Mouse (Mus musculus): Measurements from ENCODE around the gene Rabggta.

The Rabggta gene

DNA sequence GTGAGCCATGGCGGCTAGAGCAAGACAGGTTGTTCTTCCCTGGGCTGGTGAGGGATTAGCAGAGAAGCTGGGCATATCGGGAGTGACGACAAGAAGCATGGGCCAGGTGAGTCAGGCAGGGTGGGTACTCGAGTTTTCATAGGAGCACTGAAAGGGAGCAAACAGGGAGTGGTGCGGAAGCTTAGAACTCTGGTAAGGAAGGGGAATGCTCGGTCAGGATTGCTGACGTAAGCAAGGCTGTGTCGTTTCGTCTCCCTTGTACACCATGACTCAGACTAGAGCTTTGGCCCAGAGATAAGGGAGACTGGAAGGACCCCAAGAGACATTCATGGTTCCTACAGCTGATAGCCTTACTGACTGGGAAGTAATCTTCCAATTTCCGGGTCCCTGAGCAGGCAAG, 11.8 kb upstream of the Rabggta start:
- no peak for DNase-seq (ENCODE audit: extremely low read depth, low read depth)

DNA sequence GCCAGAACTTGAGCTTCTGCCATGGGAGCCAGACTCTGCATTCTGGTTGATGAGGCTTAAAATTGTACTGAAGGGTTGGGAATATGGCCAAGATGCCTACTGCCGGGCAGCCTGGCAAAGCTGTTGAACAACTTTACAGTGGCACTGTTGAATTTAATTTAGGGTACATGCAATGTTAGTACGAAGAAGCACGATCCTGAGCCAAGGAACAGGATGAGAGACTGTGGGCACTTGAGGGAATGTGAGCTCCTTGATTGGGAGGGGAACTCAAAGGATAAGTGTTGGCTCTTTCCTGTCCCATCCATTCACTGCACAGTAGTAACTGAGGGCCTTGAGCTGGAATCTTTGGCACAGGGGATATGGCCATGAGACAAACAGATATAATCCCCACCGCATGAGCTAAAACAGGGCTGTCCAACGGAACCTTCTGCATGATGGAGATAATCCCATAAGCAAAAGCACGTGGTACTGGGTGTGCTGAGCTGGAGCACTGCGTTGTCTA, 8.5 kb upstream of the Rabggta start:
- peak; percentile 62 for DNase-seq (ENCODE audit: extremely low read depth, low read depth)

DNA sequence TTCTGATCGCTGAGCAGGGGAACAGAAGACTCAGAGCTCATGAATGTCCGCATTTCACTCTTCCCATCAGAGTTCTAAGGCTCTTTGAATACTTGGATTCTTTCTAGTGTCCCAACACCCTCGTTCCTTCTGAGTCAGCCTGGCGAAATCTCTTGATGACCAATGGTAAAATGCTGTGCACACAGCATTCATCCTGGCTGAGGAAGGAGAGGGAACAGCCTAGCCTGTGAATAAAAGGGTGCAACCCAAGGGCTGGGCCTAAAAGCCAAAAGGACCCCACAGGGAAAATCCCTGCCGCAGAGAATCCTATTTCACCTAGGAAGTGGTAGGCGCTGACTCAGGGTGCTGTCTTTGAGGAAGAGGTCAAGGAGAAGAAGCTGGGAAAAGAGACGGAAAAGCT, 8.1 kb upstream of the Rabggta start:
- no peak for DNase-seq (ENCODE audit: extremely low read depth, low read depth)

DNA sequence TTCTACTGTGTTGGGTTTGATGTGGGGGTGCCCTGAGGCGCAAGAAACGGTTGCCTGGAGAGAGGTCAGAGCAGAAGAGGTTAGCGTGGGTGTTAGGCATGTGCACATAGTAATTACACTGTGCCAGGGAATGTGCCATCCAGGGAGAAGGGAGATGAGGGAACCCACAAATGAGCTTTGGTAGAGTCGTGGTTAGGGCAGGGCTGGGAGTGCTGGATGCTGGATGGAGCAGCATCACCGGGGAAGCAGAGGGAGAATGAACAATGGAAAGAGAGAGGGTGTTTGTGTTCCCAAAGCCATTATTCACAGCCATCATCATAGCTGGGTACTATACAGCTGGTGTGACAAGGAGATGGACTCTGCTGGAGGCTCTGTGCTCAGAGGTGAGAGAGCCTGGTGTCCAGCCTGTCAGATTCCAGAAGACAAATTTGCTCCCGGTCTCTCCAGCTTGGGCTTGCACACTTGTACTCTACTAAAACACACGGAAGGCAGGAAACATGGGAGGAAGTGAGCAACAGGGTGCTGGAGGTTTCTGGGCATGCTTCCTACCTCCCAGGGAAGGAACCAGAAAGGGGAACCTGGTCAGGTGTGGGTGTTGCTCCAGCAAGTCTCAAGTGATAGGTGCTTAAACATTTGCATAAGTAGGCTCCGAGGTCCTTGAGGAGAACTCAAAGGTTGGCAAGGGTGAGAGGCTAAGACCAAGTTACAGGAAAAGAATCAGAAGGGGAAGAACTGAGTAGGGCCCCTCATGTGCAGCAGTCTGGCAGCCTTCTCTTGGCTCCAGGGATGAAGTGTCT, 6.0 kb upstream of the Rabggta start:
- no peak for DNase-seq (ENCODE audit: extremely low read depth, low read depth)

DNA sequence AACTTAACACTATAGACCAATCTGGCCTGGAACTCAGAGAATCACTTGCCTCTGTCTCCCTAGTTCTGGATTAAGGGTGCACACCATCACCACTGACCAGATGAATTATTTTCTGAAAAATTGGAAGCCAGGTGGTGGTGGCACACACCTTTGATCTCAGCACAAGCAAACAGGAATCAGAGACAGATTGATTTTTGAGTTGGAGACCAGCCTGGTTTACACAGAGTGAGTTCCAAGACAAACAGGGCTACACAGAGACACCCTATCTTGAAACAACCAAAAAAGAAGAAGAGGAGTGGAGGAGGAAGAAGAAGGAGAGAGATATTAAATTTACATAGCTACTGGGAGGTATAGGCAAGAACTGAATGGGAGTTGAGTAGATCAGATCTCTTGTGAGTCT, 4.2 kb upstream of the Rabggta start:
- no peak for DNase-seq (ENCODE audit: extremely low read depth, low read depth)

DNA sequence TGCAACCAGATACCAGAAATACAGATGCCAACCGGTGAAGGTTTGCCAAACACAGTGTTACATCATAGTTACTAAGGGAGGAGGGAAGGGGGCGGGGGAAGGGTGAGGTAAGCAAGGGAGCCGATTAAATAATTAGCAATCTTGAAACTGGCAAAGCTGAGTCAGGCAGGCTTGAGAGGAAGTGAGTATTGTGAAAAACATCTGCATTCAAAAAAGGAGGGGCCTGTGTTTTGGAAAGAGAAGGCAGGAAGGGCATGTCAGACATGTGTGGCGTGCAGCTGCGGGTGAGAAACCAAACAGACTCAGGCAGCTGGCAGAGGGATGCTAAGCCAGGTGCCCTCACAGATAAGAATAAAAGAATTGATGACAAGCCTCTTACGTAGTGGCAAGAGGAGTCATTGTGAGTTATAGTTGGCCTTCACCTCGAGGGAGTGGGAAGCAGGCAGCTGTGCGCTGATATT, 2.4 kb upstream of the Rabggta start:
- peak; percentile 50 for DNase-seq (ENCODE audit: extremely low read depth, low read depth)

DNA sequence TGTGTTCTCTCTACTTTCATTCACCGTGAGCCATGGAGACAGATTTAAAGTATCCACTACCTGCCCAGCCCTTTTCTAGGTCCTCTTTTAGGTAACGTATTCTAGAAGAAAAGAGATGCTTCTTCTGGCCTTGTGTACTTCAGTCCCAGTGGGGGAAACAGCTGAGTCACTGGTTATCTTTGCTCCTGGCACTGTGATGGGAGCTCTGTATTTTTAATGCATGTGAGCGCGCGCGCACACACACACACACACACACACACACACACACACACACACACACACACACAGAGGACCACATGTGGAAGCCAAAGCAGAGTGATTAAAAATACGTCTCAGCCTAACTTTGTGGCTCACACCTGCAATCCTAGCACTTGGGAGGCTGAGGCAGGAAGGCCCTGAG, 1.4 kb upstream of the Rabggta start:
- DNase-seq (ENCODE audit: extremely low read depth, low read depth) = peak; percentile 74

DNA sequence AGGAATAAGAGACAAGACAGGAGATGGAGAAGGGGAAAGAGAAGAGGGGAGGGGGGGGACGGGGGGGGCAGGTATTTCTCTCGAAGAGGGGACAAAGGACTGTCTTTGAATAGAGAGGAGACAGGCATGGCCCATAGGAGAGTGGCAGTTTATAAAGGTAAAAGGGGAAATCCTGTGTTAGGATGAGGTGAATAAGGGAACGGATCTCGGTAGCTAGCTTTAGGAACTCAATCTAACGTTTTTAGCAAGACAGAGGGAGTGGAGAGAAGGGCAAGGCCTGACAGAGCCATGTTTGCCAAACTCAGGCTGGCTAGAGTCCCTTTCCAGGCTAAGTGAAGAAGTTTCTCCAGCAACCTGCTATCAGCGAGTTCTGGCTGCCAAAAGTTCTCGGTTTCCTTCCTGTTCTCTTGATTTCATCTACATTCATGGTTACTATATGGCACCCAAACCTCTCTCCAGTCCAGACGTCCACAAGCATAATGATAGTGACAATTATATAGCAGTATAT, 429 bp upstream of the Rabggta start:
- DNase-seq (ENCODE audit: extremely low read depth, low read depth) = peak; percentile 28

DNA sequence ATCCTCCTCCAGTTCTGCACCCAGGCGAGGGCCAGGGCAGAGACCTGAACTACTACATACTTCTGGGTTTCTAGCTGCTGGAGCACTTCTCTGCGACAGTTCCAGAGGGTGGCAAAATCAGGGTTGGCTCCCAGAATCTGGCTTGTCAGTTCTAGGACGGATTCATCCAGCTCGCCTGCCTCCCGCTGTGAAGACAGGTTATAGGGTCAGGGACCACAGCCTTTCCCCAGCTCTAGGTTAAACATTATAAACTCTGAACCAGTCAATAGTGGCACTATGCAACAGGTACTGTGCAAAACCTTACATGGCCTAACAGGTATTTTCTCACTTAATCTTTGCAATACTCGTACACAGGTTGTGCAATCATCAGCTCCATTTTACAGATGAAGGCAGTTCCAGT, 987 bp downstream of the Rabggta start:
- DNase-seq (ENCODE audit: extremely low read depth, low read depth) = no peak

DNA sequence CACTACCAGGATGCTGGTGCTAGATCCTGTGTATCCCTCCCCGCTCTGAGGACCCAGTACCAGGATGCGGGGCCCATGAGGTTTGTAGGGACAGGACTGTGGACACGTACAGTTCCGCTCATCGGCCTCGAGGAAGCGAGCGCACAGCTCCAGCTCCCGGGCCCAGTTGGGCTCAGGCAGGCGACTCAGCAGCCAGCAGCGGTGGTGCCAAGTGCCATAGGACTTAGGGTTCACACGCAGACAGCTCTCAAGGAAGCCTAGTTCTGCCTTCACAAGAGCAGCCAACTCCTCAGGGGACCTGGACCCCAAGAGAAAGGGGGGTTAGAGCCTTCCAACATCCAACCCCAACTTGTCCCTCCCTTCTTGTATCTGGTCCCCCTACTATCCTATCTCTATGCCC, 1.4 kb downstream of the Rabggta start:
- no peak for DNase-seq (ENCODE audit: extremely low read depth, low read depth)

DNA sequence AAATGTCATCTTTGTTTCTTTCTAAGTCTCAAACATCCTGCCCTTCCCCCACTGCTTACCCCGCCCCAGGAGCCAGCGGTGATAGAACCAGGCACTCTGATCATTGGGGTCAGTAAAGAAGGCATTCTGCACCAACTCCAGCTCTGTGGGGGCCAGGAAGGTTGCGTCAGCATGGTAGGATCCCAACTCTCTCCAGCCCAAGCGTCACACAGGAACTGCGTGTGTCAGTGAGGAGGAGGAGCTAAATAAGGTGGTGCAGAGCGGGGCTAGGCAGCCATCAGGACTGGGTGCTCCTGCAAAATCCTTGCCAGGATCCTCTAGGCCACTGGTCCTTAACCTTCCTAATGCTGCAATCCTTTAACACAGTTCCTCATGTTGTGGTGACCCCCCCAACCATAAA, 2.3 kb downstream of the Rabggta start:
- no peak for DNase-seq (ENCODE audit: extremely low read depth, low read depth)

DNA sequence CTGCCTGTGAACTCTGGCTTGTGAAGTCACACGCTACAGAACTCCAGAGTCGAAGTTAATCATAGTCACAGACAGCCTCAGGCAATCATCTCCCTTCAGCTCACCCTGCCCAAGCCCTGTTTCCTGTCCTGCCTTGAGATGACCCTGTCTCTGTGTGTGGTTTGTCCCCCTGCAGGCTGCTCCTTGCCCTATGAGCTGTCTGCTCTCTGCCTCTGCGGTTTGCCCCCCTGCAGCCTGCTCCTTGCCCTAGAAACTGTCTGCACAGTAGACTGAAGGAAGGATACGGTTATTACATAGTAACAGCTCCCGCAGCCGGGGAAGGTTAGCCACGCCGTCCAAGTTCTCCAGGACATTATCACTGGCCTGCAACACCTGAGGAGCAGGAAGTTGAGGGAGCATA, 5.2 kb downstream of the Rabggta start:
- no peak for DNase-seq (ENCODE audit: extremely low read depth, low read depth)

DNA sequence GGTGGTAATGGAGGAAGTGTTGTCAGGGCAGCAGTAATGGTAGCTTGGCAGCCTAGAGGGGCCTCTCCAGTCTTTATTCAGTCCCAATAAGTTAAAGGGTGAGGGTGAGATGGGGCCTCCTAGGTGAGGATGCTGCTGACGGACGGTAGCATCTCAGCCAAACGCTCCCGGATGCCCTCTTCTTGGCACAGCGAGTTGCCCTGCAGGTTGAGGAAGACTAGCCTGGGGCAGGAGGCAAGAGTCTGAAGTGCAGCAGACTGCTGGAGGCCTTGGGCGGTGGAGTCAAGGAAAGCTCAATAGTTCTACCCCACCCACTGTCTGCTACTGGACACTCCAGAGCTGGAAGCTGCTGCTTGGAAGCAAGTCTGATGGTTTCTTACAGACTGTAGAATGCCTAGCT, 5.8 kb downstream of the Rabggta start:
- DNase-seq (ENCODE audit: extremely low read depth, low read depth) = no peak

DNA sequence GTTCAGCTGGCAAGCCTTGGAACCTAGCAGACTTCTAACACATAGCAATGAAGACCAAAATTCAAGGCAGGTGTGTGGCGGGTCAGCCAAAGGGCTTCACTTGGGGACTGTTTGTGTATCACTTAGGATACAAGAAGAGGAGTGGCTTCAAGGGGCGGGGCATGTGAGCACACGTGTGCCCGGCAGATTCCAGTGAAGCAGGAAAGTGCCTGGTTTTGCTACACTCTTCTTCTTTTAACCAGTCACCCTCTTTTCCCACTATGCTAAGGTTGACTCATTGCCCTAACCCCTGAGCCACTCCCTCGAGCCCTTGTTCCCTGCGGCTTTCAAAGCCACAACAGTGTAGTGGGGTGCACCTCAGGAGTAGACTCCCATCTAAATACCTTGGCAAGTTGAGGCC, 7.2 kb downstream of the Rabggta start:
- DNase-seq (ENCODE audit: extremely low read depth, low read depth) = no peak

DNA sequence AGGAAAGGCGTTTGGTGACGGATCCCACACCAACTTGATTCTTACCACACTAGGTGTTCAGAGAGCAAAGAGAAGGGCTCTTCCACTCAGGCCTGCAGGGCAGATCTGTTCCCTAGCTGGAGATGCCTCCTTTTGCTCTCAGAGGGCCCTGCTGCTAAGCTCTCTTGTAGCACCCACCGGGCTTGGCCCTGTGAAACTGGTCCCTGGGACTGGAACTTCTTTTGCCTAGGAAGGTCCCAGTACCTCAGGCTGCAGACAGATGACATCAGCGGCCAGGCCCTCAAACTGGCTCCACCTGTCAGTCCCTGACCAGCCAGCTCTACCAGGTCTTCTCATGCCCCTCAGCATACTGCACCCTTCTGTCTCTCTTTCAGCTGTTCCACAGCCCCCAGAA, 8.3 kb downstream of the Rabggta start, which contains the start of gene Tgm1:
Tgm1 (minus strand) TSS at position 198 of the 394 bp plus-strand sequence.
- no peak for DNase-seq (ENCODE audit: extremely low read depth, low read depth)

DNA sequence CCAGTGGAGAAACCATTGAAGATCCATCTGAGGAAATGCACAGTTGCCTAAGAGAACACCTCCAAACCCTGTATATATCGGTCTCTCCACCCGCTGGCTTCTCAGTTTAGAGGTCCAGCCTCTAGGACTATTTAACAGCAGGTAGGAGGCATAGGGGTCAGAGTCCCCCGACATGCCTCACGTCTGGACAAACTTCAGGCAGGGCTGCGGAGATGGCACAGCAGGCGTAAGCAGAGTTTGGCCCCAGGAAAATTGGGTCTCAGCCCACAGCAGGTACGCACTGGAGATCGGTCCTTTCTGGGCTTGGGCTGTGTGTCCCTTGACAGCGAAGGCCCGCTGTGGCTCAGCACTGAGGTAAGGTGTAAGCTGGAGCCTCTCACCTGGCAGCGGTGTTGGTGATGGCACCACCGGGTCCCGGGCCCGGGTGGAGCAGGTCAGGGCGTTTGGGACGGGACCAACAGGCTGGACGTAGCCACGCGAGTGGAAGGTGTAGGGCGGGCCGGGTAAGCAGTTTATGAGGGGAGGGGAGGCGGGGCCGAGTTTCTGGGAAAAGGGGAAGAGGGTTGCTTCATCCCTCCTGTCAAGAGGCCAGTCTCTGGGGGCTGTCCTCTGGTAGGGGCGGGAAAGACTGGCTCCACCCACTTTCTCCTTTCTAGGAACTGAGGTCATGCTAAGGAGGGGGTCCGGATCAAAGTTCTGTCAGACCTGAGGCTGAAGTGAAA, 8.9 kb downstream of the Rabggta start:
- peak; percentile 82 for DNase-seq (ENCODE audit: extremely low read depth, low read depth)

DNA sequence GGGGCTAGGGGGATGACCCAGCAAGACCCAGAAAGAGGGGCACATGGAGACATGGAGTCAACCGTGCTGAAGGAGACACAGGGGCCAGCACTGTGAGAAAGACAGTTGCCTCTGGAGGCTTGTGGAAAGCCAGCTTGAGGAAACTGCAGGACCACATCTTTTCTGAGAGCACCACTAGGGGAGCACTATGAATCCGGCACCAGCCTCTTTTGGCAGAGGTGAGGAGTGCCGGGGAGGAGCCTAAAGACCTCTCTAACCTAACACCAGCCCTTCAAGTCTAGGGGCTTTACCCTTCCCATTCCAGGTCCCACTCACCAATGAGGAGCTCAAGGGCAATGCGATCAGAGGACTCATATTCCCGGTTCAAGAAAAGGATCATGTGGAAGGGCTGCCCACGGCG, 10.3 kb downstream of the Rabggta start:
- DNase-seq (ENCODE audit: extremely low read depth, low read depth) = no peak

DNA sequence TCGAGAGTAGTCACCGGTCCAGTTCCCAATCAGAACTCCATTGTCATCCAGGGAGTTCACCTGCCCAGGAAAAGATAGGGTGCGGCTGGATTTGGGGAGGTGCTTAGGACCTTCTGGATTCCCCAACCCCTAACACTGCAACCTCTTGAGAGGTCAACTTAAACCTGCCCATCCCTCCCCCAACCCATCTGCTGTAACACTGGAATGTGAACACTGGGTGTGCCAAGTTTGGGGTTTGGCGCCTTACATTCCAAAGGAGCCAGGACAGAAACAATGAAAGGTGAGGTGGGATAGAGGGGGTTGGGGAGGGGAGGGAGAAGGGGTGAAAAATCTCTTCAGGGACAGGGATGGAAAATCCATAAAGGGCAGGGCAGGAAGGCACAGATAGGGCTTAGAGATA, 12.6 kb downstream of the Rabggta start:
- DNase-seq (ENCODE audit: extremely low read depth, low read depth) = no peak

DNA sequence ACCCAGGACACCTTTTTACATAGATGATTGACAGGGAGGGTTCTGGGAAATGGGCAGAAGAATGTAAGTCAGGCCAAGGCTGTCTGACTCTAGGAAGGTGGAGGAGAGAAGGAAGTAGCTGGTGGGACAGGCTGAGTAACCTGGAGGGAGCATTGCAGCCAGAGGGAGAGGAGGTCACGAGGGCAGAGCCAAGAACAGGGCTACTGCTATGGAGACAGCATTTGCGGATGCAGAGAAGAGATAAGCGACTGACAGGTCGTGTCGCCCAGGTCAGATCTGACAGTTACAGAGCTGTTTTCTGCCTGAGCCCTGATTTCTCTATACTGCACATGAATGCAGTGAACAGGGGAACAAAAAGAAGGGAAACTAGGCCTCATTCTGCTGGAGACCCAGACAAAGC, 14.7 kb downstream of the Rabggta start:
- DNase-seq (ENCODE audit: extremely low read depth, low read depth) = no peak

DNA sequence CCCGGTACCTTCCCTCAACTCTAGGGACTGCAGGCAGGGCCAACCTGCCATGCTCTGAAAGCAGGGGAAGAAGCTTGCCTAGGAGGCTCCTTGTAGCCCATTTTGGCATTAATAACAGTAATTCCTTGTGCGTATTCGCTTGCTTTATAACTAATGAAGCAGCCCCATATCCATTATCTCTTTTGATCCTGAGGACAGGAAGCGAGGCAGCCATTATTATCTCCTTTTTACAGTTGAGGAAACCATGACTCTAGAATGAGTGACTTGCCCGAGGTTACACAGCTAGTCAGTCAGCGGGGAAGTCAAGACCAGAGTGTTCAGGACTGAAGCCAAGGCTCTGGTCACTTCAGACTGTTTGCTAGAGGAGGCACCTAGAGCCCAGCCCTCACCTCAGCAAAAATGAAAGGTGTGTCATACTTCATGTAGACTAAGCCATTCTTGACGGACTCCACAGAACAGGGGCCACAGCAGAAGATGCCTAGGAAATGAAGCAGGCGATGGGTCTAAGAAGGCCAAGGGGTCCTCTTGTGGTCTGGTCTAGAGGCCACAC, 15.9 kb downstream of the Rabggta start:
- no peak for DNase-seq (ENCODE audit: extremely low read depth, low read depth)

DNA sequence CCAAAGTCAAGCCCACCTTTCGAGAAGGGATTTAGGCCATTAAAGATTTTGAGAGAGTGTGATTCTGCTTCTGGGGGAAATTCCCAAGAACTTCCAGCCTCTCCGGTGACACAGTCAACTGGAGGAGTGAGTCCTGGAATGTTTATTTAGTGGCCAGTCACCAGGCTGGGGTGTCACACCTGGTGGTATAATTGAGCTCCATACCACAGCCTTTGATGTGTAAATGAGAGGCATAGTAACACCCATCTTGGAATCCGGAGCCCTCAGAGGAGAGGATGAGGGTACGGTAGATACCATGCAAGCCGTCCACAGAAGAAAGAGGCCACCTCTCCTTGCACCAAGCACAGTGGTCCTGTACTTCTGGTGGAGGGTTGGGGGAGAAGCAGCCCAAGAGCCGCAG, 19.3 kb downstream of the Rabggta start:
- DNase-seq (ENCODE audit: extremely low read depth, low read depth) = no peak

DNA sequence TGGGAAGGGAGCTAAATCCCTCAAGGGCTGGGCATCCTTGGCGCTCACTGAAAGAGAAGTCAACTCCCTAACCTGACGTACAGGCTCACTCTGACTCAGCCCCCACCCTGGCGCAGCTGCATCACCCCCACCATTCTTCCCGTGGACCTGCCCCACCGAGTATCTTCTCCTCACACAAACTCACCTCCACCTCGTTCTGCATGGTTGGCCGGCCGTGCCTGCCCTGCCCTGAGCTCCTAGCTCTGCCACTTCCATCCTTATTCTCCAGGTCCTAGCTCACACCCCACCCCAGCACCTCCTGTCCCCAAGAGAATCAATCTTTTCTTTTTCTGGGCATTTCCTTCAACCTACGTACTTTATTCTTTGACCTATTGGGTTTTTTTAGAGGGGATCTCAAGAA, 20.9 kb downstream of the Rabggta start:
- no peak for DNase-seq (ENCODE audit: extremely low read depth, low read depth)
